Mouse (Mus musculus) midbrain, embryonic 14.5 days (tissue): ENCODE data around the gene Wbp2. TPM values are rescaled to one million over a fixed set of nuclear protein-coding genes. Genes with fewer than 3 reads are reported as not detected.
A peak's percentile ranks its signal among the peaks of the same experiment; 100 is the strongest.

Experiments
- ATAC-seq: fragments of 200-750 bp; cut with Nextera tagmentation; 2 replicates; pipeline ENCODE4 v1.8.0; 2017; ENCODE audit warnings: moderate number of reproducible peaks, moderate library complexity; ENCODE audit not compliant: low FRiP score, low TSS enrichment
- DNase-seq: peaks from one replicate; pipeline ENCODE4 v3.0.0-alpha.2; 2015
- H3K27ac ChIP-seq: fragments of 300-500 bp; sonication (generic); replicated peaks from 2 replicates; pipeline ENCODE4 v1.5.1; 2014; ENCODE audit warnings: mild to moderate bottlenecking, low read depth, low read length, moderate library complexity
- H3K27me3 ChIP-seq: fragments of 300-500 bp; sonication (generic); 2 replicates; pipeline ENCODE4 v1.6.1; 2014; ENCODE audit warnings: low read length, control low read depth, mixed read lengths; ENCODE audit not compliant: control insufficient read depth, insufficient read depth
- H3K36me3 ChIP-seq: fragments of 300-500 bp; sonication (generic); 2 replicates; pipeline ENCODE4 v1.6.1; 2014; ENCODE audit warnings: low read length, control low read depth; ENCODE audit not compliant: control insufficient read depth, insufficient read depth
- H3K4me1 ChIP-seq: fragments of 300-500 bp; sonication (generic); 2 replicates; pipeline ENCODE4 v1.6.1; 2014; ENCODE audit warnings: mild to moderate bottlenecking, antibody characterized with exemption, low read length, control low read depth; ENCODE audit not compliant: control insufficient read depth, insufficient read depth
- H3K4me2 ChIP-seq: fragments of 300-500 bp; sonication (generic); 2 replicates; pipeline ENCODE4 v1.6.1; 2014; ENCODE audit warnings: mild to moderate bottlenecking, low read length, moderate library complexity
- H3K4me3 ChIP-seq: fragments of 300-500 bp; sonication (generic); replicated peaks from 2 replicates; pipeline ENCODE4 v1.5.1; 2014; ENCODE audit warnings: low read depth, low read length
- H3K9ac ChIP-seq: fragments of 300-500 bp; sonication (generic); replicated peaks from 2 replicates; pipeline ENCODE4 v1.6.1; 2014; ENCODE audit warnings: mild to moderate bottlenecking, low read length, moderate library complexity
- H3K9me3 ChIP-seq: fragments of 300-500 bp; sonication (generic); 2 replicates; pipeline ENCODE4 v1.6.1; 2016; ENCODE audit warnings: low read length, control low read depth, mixed read lengths; ENCODE audit not compliant: control insufficient read depth
- WGBS: fragments of 180-500 bp; shearing (Covaris S2); extraction: QIAGEN DNeasy Blood & Tissue Kit; methylation state at CpG from one replicate; pipeline ENCODE4 v1.1.7; 2014; 5-methylcytosine and 5-hydroxymethylcytosine counted together
- polyA plus RNA-seq: library from polyadenylated mRNA; unstranded; fragments of >200 nt; fragmentation: Nextera tagmentation; extraction: Ambion mirVana; gene quantifications from 2 replicates; pipeline ENCODE4 v1.2.1, GENCODE M21; 2014

Gene Wbp2
- polyA plus RNA-seq = 152 and 160 TPM in 2 replicates

- ATAC-seq (peak; percentile 98), DNase-seq (peak; percentile 99)
- H3K27ac ChIP-seq = peak within 1 kb of the TSS; percentile 73
- H3K36me3 ChIP-seq = peaks cover 24% of the 10 kb centered on the region
- H3K4me1 ChIP-seq = peaks cover 10% of the 10 kb centered on the region
- H3K9ac ChIP-seq = peak within 1 kb of the TSS; percentile 47; the same call in 1 of the 2 replicates
- 4% methylated on average over 41 of the region's 43 CpGs for WGBS
- peak within 1 kb of the TSS; percentile 44 for H3K4me3 ChIP-seq
- peak within 1 kb of the TSS; percentile 65 for H3K4me2 ChIP-seq
- H3K27me3 ChIP-seq = no peaks in the 10 kb centered on the region
- no peaks in the 10 kb centered on the region for H3K9me3 ChIP-seq
Observed at GRCm38 (mm10) chr11:116086258-116087193, at the start of gene Wbp2. Gene Wbp2 (minus strand): TSS chr11:116086995.

DNA sequence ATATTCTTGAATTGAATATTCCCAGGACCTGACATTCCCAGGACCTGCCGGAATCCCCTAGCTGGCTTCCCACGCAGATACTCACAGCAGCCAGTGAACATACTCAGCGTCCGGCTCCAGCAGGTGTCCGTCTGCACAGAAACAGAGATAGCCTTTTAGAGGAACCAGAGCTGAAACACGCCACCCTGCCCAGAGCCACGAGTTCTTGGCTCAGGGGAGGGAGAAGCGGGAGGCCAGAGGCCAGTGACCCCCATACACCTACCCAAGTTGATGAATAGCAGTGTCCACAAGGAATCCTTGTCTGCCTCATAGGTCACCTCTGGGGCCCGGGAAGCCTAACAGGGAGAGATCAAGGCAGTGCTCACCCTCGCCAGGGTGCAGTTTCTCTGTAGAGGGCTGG, 47.4 kb upstream of the Wbp2 start:
- no peak for DNase-seq
- Histone ChIP-seq H3K27me3 (no peaks in the 10 kb centered on the region), H3K27ac (no peak overlapping the region), H3K9me3 (no peaks in the 10 kb centered on the region), H3K4me1 (peaks cover 11% of the 10 kb centered on the region), H3K36me3 (peaks cover 29% of the 10 kb centered on the region), H3K4me3 (no peak overlapping the region), H3K4me2 (no peak overlapping the region), H3K9ac (no peak overlapping the region)
- no peak for ATAC-seq
- WGBS = 92% methylated on average over 10 of the region's 10 CpGs

- peaks cover 29% of the 10 kb centered on the region for H3K36me3 ChIP-seq
- H3K4me1 ChIP-seq = peaks cover 11% of the 10 kb centered on the region
- no peaks in the 10 kb centered on the region for H3K27me3 ChIP-seq
- no peak overlapping the region for H3K4me3 ChIP-seq
- H3K27ac ChIP-seq = no peak overlapping the region
- no peak overlapping the region for H3K9ac ChIP-seq
- H3K4me2 ChIP-seq = no peak overlapping the region
- ATAC-seq = no peak
- WGBS = 89% methylated on average over 5 of the region's 5 CpGs
- no peak for DNase-seq
- no peaks in the 10 kb centered on the region for H3K9me3 ChIP-seq
Observed at GRCm38 (mm10) chr11:116133497-116133896, 46.7 kb upstream of the Wbp2 start.

- H3K36me3 ChIP-seq = peaks cover 29% of the 10 kb centered on the region
- H3K27me3 ChIP-seq = no peaks in the 10 kb centered on the region
- DNase-seq = no peak
- H3K9me3 ChIP-seq = no peaks in the 10 kb centered on the region
- 90% methylated on average over 16 of the region's 16 CpGs for WGBS
- H3K4me3 ChIP-seq = no peak overlapping the region
- ATAC-seq = no peak
- H3K27ac ChIP-seq = no peak overlapping the region
- peaks cover 7% of the 10 kb centered on the region; the same call in 1 of the 2 replicates for H3K4me1 ChIP-seq
- no peak overlapping the region for H3K4me2 ChIP-seq
- H3K9ac ChIP-seq = no peak overlapping the region
Observed at GRCm38 (mm10) chr11:116132366-116133333, 45.9 kb upstream of the Wbp2 start.

GRCm38 (mm10) chr11:116131349-116132170, 44.8 kb upstream of the Wbp2 start:
- H3K27me3 ChIP-seq = no peaks in the 10 kb centered on the region
- H3K4me2 ChIP-seq = peak overlapping the region; percentile 70
- 85% methylated on average over 15 of the region's 15 CpGs for WGBS
- H3K4me3 ChIP-seq = peak overlapping the region; percentile 55
- peak overlapping the region; percentile 90 for H3K27ac ChIP-seq
- DNase-seq (no peak), ATAC-seq (no peak)
- peaks cover 10% of the 10 kb centered on the region; the same call in 1 of the 2 replicates for H3K4me1 ChIP-seq
- H3K9me3 ChIP-seq = no peaks in the 10 kb centered on the region
- H3K36me3 ChIP-seq = peaks cover 29% of the 10 kb centered on the region
- peak overlapping the region; percentile 71 for H3K9ac ChIP-seq

DNA sequence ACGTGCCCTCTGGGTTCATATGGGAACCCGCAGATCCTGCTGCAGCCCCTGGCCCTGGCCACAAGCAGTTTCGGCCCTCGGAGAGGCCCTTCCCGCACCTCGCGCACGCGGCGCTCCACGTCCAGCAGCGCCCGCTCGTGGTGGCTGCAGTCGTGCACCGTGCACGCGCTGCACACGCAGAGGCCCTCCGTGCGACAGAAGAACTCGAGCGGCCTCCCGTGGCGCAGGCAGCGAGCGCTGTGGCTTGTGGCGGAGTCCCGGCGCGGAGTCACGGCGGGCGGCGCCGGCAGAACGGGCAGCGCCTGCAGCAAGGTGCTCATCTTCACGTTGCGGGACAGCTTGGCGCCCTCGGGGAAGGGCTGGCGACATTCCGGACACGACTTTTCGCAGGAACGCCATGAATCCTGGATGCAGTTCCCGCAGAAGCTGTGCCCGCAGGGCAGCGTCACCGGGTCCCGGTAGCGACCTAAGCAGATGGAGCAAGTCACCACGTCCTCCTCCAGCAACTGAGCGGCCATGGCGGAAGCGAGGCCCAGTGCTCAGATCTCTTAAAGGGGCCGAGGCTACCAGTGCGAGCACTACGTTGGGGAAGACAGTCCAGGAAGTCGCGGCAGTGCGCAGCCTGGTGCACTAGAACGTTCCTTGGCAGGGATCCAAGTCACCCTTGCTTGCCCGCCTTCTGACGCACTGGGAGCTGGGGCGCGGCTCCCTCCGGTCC, 43.9 kb upstream of the Wbp2 start, which contains the start of gene Trim65:
TSS of gene Trim65 (minus strand) at position 641 of the 718 bp plus-strand sequence.
- Histone ChIP-seq H3K4me2 (peak within 1 kb of the TSS; percentile 70), H3K9me3 (no peaks in the 10 kb centered on the region), H3K9ac (peak within 1 kb of the TSS; percentile 71), H3K27me3 (no peaks in the 10 kb centered on the region), H3K4me3 (peak within 1 kb of the TSS; percentile 55), H3K27ac (peak within 1 kb of the TSS; percentile 90), H3K36me3 (peaks cover 29% of the 10 kb centered on the region), H3K4me1 (peaks cover 10% of the 10 kb centered on the region; the same call in 1 of the 2 replicates)
- DNase-seq (peak; percentile 95), ATAC-seq (peak; percentile 84)
- WGBS = 2% methylated on average over 69 of the region's 69 CpGs

DNA sequence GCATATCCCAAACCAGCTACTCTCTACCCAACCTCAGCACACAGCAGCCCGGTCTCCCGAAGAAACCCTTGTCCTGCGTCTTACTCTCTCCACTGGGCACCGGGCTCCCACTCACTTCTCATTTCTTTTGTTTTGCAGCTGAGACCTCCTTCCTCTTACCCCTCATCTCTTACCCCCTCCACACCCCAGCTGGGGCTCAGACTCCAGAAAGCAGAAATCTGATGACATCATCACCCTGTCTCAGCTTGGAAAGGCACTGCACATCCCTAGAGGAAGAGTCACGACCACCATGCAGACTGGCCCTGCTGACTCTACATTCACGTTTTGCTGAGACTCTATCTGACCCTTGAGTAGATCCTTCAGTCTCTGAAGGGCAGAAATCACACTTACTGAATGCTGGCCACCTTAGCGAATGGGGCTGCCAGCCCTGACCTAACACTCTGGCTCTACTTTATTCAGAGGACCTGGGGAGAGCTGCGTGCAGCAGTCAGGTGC, 43.2 kb upstream of the Wbp2 start:
- Histone ChIP-seq H3K4me2 (peak overlapping the region; percentile 70), H3K4me1 (peaks cover 10% of the 10 kb centered on the region; the same call in 1 of the 2 replicates), H3K36me3 (peaks cover 31% of the 10 kb centered on the region), H3K27ac (peak overlapping the region; percentile 90), H3K9me3 (no peaks in the 10 kb centered on the region), H3K9ac (peak overlapping the region; percentile 71), H3K27me3 (no peaks in the 10 kb centered on the region), H3K4me3 (peak overlapping the region; percentile 55)
- WGBS = 23% methylated on average over 8 of the region's 8 CpGs
- peak; percentile 29 for ATAC-seq
- DNase-seq = peak; percentile 57
